Mouse (Mus musculus): ENCODE measurements around the gene Man2a1. TPM values are rescaled to one million over a fixed set of nuclear protein-coding genes. Genes with fewer than 3 reads are reported as not detected.

The Man2a1 gene
- polyA plus RNA-seq, 1 experiment from 2014 or later: 5.1 TPM

GRCm38 (mm10) chr17:64792076-64792475, 191.5 kb downstream of the Man2a1 start:
- 94% methylated on average over 3 of the region's 3 CpGs for WGBS
- H3K27ac ChIP-seq (replicated peaks; ENCODE audit: low read depth, low read length): no peak overlapping the region

DNA sequence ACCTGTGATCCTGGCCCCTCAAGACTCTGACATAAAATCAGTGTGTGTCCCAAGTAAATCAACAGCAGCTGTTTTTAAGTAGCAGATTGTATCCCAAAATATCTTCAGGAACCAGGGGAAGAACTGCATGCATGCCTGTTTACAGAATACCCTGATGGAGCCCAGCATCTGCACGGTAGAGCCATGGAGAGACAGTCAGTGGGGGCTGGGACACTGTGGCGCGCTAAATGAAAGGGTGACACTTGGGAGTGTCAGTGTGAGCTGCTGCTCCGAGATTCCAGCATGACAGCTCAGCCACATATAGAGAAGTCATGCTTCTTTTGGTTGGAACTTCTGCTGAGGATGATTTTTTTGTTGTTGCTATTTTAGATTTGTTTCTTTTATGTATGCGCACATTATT, 192.1 kb downstream of the Man2a1 start:
- H3K36me3 ChIP-seq (ENCODE audit: control insufficient read depth, insufficient read depth, low read length): no peaks in the 10 kb centered on the region
- no peaks in the 10 kb centered on the region for H3K9me3 ChIP-seq (ENCODE audit: control insufficient read depth, low read length)
- no peak overlapping the region for H3K4me2 ChIP-seq (ENCODE audit: low read length)
- H3K4me1 ChIP-seq (ENCODE audit: control insufficient read depth, insufficient read depth, low read length): no peaks in the 10 kb centered on the region
- H3K4me3 ChIP-seq (replicated peaks; ENCODE audit: low read depth, low read length): no peak overlapping the region
- 79% methylated on average over 5 of the region's 5 CpGs for WGBS
- DNase-seq (no peak), ATAC-seq (ENCODE audit: low FRiP score, low TSS enrichment) (no peak)
- H3K27ac ChIP-seq (replicated peaks; ENCODE audit: low read depth, low read length): no peak overlapping the region
- H3K9ac ChIP-seq (replicated peaks; ENCODE audit: low read length): no peak overlapping the region
- H3K27me3 ChIP-seq (ENCODE audit: control insufficient read depth, insufficient read depth, low read length): no peaks in the 10 kb centered on the region

More at GRCm38 (mm10) chr17:64792076-64792475, 191.5 kb downstream of the Man2a1 start:
- Histone ChIP-seq H3K4me1 (ENCODE audit: control insufficient read depth, insufficient read depth, low read length) (no peaks in the 10 kb centered on the region), H3K9me3 (ENCODE audit: control insufficient read depth, low read length) (no peaks in the 10 kb centered on the region), H3K4me3 (replicated peaks; ENCODE audit: low read depth, low read length) (no peak overlapping the region), H3K9ac (replicated peaks; ENCODE audit: low read length) (no peak overlapping the region), H3K27me3 (ENCODE audit: control insufficient read depth, insufficient read depth, low read length) (no peaks in the 10 kb centered on the region), H3K4me2 (ENCODE audit: low read length) (no peak overlapping the region), H3K36me3 (ENCODE audit: control insufficient read depth, insufficient read depth, low read length) (no peaks in the 10 kb centered on the region)
- ATAC-seq (ENCODE audit: low FRiP score, low TSS enrichment) (no peak), DNase-seq (no peak)

- 52% methylated on average over 11 of the region's 11 CpGs for WGBS
- DNase-seq: no peak
These were observed 201.8 kb downstream of the Man2a1 start for GRCm38 (mm10) chr17:64802168-64802955.

DNA sequence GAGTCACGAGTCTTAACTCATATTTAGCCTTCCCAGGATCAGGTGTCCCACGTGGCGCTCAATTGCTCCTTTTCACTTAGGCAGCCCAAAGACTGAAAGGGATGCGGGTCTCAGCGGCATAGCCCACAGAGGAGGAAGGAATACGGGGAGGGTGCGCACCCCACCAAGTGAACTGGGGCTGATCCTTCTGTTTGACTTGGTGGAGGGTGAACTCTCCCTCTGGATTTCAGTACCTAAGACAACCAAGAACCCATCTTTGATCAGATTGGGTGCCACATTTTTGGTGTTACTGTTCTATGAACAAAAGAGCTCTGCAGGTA, 202.4 kb downstream of the Man2a1 start:
- H3K4me1 ChIP-seq (ENCODE audit: control insufficient read depth, insufficient read depth, low read length): peaks cover 11% of the 10 kb centered on the region
- no peaks in the 10 kb centered on the region for H3K9me3 ChIP-seq (ENCODE audit: control insufficient read depth, low read length)
- no peaks in the 10 kb centered on the region for H3K36me3 ChIP-seq (ENCODE audit: control insufficient read depth, insufficient read depth, low read length)
- WGBS: 67% methylated on average over 7 of the region's 7 CpGs
- ATAC-seq (ENCODE audit: low FRiP score, low TSS enrichment) (no peak), DNase-seq (no peak)
- H3K4me3 ChIP-seq (replicated peaks; ENCODE audit: low read depth, low read length): no peak overlapping the region
- H3K4me2 ChIP-seq (ENCODE audit: low read length): no peak overlapping the region
- H3K9ac ChIP-seq (replicated peaks; ENCODE audit: low read length): no peak overlapping the region
- H3K27ac ChIP-seq (replicated peaks; ENCODE audit: low read depth, low read length): no peak overlapping the region
- no peaks in the 10 kb centered on the region for H3K27me3 ChIP-seq (ENCODE audit: control insufficient read depth, insufficient read depth, low read length)

More at GRCm38 (mm10) chr17:64802168-64802955, 201.8 kb downstream of the Man2a1 start:
- H3K4me2 ChIP-seq (ENCODE audit: low read length): no peak overlapping the region
- ATAC-seq (ENCODE audit: low FRiP score, low TSS enrichment): no peak
- H3K36me3 ChIP-seq (ENCODE audit: control insufficient read depth, insufficient read depth, low read length): no peaks in the 10 kb centered on the region
- no peaks in the 10 kb centered on the region for H3K27me3 ChIP-seq (ENCODE audit: control insufficient read depth, insufficient read depth, low read length)
- 0 out of 2 replicates have a peak overlapping the region, but pooled peaks have one; percentile 5 for H3K27ac ChIP-seq (replicated peaks; ENCODE audit: low read depth, low read length)
- no peaks in the 10 kb centered on the region for H3K9me3 ChIP-seq (ENCODE audit: control insufficient read depth, low read length)
- no peak overlapping the region for H3K4me3 ChIP-seq (replicated peaks; ENCODE audit: low read depth, low read length)
- H3K9ac ChIP-seq (replicated peaks; ENCODE audit: low read length): no peak overlapping the region
- peaks cover 11% of the 10 kb centered on the region for H3K4me1 ChIP-seq (ENCODE audit: control insufficient read depth, insufficient read depth, low read length)

Other genes with a start within 250 kb of the Man2a1 start
- gene 4930583I09Rik, start 235.3 kb downstream of the Man2a1 start, polyA plus RNA-seq (2014; fragmentation: Nextera tagmentation; extraction: Ambion mirVana): not detected in 2 replicates

Measured in midbrain, embryonic 14.5 days (tissue).